Mouse (Mus musculus) embryonic facial prominence, embryonic 14.5 days (tissue): ENCODE measurements around the gene Nsd1. TPM values are rescaled to one million over a fixed set of nuclear protein-coding genes. Genes with fewer than 3 reads are reported as not detected.
A peak's percentile ranks its signal among the peaks of the same experiment; 100 is the strongest.

Experiments used
- ATAC-seq: fragments of 200-750 bp; cut with Nextera tagmentation; 2 replicates; pipeline ENCODE4 v1.8.0; 2017; ENCODE audit warnings: low read depth, moderate number of reproducible peaks, moderate TSS enrichment
- DNase-seq: peaks from one replicate; pipeline ENCODE4 v3.0.0-alpha.2; 2015; ENCODE audit warnings: low spot score
- H3K27ac ChIP-seq: fragments of 300-500 bp; sonication (generic); replicated peaks from 2 replicates; pipeline ENCODE4 v1.5.1; 2014; ENCODE audit warnings: low read depth, mild to moderate bottlenecking, low read length, moderate library complexity
- H3K27me3 ChIP-seq: fragments of 300-500 bp; sonication (generic); replicated peaks from 2 replicates; pipeline ENCODE4 v1.6.1; 2014; ENCODE audit warnings: low read length; ENCODE audit not compliant: control insufficient read depth, insufficient read depth
- H3K36me3 ChIP-seq: fragments of 300-500 bp; sonication (generic); 2 replicates; pipeline ENCODE4 v1.6.1; 2014; ENCODE audit warnings: low read length, mixed read lengths; ENCODE audit not compliant: control insufficient read depth, insufficient read depth
- H3K4me1 ChIP-seq: fragments of 300-500 bp; sonication (generic); 2 replicates; pipeline ENCODE4 v1.6.1; 2014; ENCODE audit warnings: antibody characterized with exemption, low read length; ENCODE audit not compliant: control insufficient read depth, insufficient read depth
- H3K4me2 ChIP-seq: fragments of 300-500 bp; sonication (generic); 2 replicates; pipeline ENCODE4 v1.6.1; 2014; ENCODE audit warnings: low read depth, mild to moderate bottlenecking, low read length, moderate library complexity, mixed read lengths
- H3K4me3 ChIP-seq: fragments of 300-500 bp; sonication (generic); 2 replicates; pipeline ENCODE4 v1.5.1; 2014; ENCODE audit warnings: low read depth, mild to moderate bottlenecking, low read length
- H3K9ac ChIP-seq: fragments of 300-500 bp; sonication (generic); 2 replicates; pipeline ENCODE4 v1.6.1; 2014; ENCODE audit warnings: low read depth, mild to moderate bottlenecking, low read length, moderate library complexity, mixed read lengths
- H3K9me3 ChIP-seq: fragments of 300-500 bp; sonication (generic); 2 replicates; pipeline ENCODE4 v1.6.1; 2016; ENCODE audit warnings: low read length; ENCODE audit not compliant: control insufficient read depth
- WGBS: fragments of 180-500 bp; shearing (Covaris S2); extraction: QIAGEN DNeasy Blood & Tissue Kit; methylation state at CpG from one replicate; pipeline ENCODE4 v1.1.7; 2014; 5-methylcytosine and 5-hydroxymethylcytosine counted together
- polyA plus RNA-seq: library from polyadenylated mRNA; unstranded; fragments of >200 nt; fragmentation: Nextera tagmentation; extraction: Ambion mirVana; gene quantifications from 2 replicates; pipeline ENCODE4 v1.2.1, GENCODE M21; 2014

Nsd1 gene
- polyA plus RNA-seq, 1 experiment from 2014 or later, result 55.0 TPM

DNA sequence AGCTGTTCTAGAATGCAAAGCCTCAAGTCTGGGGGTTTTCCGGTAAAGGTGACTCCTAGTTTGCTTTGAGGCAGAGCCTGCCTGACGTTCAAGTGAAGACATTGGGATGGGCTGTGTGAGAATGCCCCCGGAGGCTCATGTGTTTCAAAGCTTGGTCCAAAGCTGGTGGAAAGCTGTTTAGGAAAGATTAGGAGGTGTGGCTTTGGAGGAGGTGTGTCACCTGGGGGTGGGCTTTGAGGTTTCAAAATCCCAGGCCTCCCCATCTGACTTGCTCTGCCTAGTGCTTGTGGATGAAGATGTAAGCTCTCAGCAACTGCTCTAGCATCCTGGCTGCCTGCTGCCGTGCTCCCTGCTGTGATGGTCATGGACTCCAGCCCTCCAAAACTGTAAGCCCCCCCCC lies 126.1 kb downstream of the Nsd1 start:
- 94% methylated on average over 4 of the region's 4 CpGs for WGBS
- Histone ChIP-seq H3K4me1 (0 out of 2 replicates have a peak, but pooled peaks cover 4% of the 10 kb centered on the region), H3K9ac (no peak overlapping the region), H3K27me3 (no peaks in the 10 kb centered on the region), H3K4me3 (no peak overlapping the region), H3K4me2 (no peak overlapping the region), H3K27ac (no peak overlapping the region), H3K9me3 (no peaks in the 10 kb centered on the region), H3K36me3 (no peaks in the 10 kb centered on the region)
- no peak for ATAC-seq
- DNase-seq, result no peak

GRCm38 (mm10) chr13:55337341-55337975 lies 127.9 kb downstream of the Nsd1 start:
- Histone ChIP-seq H3K36me3 (no peaks in the 10 kb centered on the region), H3K27ac (no peak overlapping the region), H3K4me3 (no peak overlapping the region), H3K4me1 (no peaks in the 10 kb centered on the region), H3K4me2 (no peak overlapping the region), H3K9me3 (no peaks in the 10 kb centered on the region), H3K27me3 (no peaks in the 10 kb centered on the region), H3K9ac (no peak overlapping the region)
- 60% methylated on average over 9 of the region's 10 CpGs for WGBS
- DNase-seq, result no peak
- no peak for ATAC-seq

DNA sequence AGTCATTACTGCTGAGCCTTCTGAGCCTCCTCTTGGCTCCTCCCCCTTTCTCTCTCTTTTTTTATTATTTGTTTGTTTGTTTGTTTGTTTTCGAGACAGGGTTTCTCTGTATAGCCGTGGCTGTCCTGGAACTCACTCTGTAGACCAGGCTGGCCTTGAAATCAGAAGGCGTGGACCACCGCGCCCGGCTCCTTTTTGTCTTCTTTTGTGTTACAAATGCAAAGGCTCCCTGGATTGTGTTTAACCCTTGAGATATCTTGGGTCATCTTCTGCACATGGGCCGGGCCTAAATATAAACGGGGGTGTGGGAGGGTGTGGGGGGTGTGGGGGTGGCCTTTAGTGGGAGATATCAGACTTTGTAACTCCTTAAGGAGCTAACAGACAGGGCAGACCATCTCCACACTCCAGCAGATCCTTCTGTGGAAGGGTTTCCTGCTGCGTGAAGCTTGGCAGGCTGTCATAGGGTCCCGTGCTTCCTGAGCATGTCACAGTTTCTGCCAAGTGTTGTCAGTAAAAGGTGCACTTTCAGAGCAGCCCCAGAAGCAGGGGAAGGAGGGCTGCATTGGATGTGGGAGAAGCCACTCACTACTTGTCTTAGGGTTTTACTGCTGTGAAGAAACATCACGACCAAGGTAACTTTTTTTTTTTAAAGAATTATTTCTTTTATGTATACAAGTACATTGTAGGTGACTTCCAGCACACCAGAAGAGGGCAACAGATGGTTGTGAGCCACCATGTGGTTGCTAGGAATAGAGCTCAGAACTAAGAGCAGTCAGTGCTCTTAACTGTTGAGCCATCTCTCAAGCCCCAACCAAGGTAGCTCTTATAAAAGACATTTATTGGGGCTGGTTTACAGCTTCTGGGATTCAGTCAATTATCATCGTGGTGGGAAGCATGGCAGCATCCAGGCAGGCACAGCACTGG lies 128.8 kb downstream of the Nsd1 start:
- ATAC-seq (no peak), DNase-seq (no peak)
- Histone ChIP-seq H3K4me1 (no peaks in the 10 kb centered on the region), H3K4me3 (no peak overlapping the region), H3K27me3 (no peaks in the 10 kb centered on the region), H3K9me3 (no peaks in the 10 kb centered on the region), H3K9ac (no peak overlapping the region), H3K27ac (no peak overlapping the region), H3K36me3 (no peaks in the 10 kb centered on the region), H3K4me2 (no peak overlapping the region)
- 71% methylated on average over 12 of the region's 12 CpGs for WGBS

DNA sequence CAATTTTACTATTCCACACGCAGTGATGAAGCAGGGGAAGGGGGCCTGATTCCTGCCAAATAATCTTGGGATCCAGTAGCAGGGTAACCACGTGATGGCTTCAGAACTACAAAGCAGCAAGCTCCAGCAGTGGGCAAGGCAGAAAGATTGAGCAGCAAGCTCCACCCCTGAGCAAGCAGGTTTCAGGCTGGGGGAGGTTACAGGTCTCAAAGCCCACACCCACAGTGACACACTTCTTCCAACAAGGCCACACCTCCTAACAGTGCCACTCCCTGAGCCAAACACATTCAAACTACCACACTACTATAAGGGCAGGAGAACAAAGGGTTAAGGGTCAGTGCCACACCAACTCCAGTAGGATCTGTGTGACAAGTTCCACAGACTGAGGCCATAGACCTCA lies 129.7 kb downstream of the Nsd1 start:
- WGBS, result 29% methylated on average over 2 of the region's 2 CpGs
- ATAC-seq (no peak), DNase-seq (no peak)
- Histone ChIP-seq H3K4me1 (no peaks in the 10 kb centered on the region), H3K4me3 (no peak overlapping the region), H3K27ac (no peak overlapping the region), H3K27me3 (no peaks in the 10 kb centered on the region), H3K36me3 (peaks cover 8% of the 10 kb centered on the region; the same call in 1 of the 2 replicates), H3K9ac (no peak overlapping the region), H3K9me3 (no peaks in the 10 kb centered on the region), H3K4me2 (no peak overlapping the region)

GRCm38 (mm10) chr13:55342469-55342868 lies 132.9 kb downstream of the Nsd1 start:
- no peak for ATAC-seq
- 40% methylated on average over 11 of the region's 11 CpGs for whole genome bisulfite sequencing

DNA sequence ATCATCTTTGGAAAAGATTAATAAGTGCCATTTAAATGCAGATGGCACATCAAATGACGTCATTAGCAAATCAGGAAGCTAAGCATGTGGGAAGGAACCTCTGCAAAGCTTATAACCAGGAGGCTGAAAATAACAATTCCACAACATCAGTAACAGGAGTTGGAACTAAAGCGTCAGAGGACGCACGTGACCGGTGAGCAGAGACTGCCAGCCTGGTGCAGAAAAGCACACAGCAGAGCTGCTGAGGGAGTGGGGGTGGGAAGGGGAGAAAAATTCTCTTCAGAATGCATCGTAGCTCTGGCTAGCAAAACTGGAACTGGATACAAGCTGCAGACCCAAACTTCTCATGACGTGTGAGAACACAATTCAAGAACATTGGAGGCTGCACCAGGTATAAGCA lies 134.7 kb downstream of the Nsd1 start:
- Histone ChIP-seq H3K4me1 (no peaks in the 10 kb centered on the region), H3K9me3 (no peaks in the 10 kb centered on the region), H3K27me3 (no peaks in the 10 kb centered on the region), H3K4me3 (no peak overlapping the region), H3K27ac (no peak overlapping the region), H3K4me2 (no peak overlapping the region), H3K36me3 (peaks cover 57% of the 10 kb centered on the region), H3K9ac (no peak overlapping the region)
- DNase-seq, result no peak
- ATAC-seq, result no peak
- WGBS, result 90% methylated on average over 7 of the region's 7 CpGs

More at GRCm38 (mm10) chr13:55342469-55342868, 132.9 kb downstream of the Nsd1 start:
- Histone ChIP-seq H3K36me3 (peaks cover 39% of the 10 kb centered on the region), H3K4me1 (no peaks in the 10 kb centered on the region), H3K27ac (no peak overlapping the region), H3K27me3 (no peaks in the 10 kb centered on the region), H3K9ac (no peak overlapping the region), H3K4me3 (no peak overlapping the region), H3K9me3 (no peaks in the 10 kb centered on the region), H3K4me2 (no peak overlapping the region)
- DNase-seq, result no peak

DNA sequence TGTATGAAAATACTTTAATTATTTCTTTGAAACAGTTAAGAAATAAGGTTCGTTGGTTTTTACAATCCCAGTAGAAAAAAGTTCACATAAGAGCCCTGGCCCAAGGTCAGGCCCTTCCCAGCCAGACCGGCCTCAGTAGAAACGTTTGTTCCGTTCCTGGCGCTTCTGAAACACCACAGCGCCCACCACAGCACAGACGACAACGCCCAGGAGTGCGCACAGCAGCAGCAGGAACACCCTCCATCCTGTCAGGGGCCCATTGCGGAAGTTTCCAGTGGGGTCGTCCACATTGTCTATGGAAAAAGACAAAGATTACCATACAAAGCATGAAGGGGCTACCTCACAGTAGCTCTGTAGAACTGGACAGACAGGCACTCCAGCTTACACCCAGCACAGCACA lies 137.2 kb downstream of the Nsd1 start:
- ATAC-seq, result no peak
- Histone ChIP-seq H3K9ac (no peak overlapping the region), H3K9me3 (no peaks in the 10 kb centered on the region)

DNA sequence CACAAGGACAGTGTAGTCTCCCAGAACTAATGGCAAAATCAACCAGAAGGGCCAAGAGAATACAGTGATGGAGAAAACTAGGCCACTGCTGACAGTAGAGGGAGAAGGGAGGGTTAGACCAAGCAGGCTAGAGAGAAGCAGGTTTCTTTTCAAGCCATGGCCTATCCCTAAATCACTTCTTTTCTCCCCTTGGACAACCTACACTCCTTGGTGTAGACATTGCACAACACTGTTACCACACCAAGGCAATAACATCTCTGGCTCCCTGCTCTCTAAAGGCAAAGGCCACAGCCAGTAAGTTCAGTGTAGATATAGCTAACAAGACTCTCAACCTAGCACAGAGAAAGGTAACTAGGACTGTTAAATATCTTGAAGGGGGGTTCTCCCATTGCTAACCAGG lies 151.6 kb downstream of the Nsd1 start:
- peaks cover 14% of the 10 kb centered on the region for H3K4me1 ChIP-seq
- peak overlapping the region; percentile 87 for H3K4me3 ChIP-seq
- H3K36me3 ChIP-seq, result peaks cover 45% of the 10 kb centered on the region
- H3K9me3 ChIP-seq, result no peaks in the 10 kb centered on the region
- H3K9ac ChIP-seq, result peak overlapping the region; percentile 92
- no peak for ATAC-seq
- DNase-seq, result no peak
- no peaks in the 10 kb centered on the region for H3K27me3 ChIP-seq
- H3K27ac ChIP-seq, result no peak overlapping the region
- peak overlapping the region; percentile 89 for H3K4me2 ChIP-seq

More for the DNA sequence above, 137.2 kb downstream of the Nsd1 start:
- Histone ChIP-seq H3K36me3 (peaks cover 80% of the 10 kb centered on the region), H3K4me2 (no peak overlapping the region), H3K4me1 (no peaks in the 10 kb centered on the region), H3K4me3 (no peak overlapping the region), H3K27ac (no peak overlapping the region), H3K27me3 (no peaks in the 10 kb centered on the region)
- 87% methylated on average over 11 of the region's 11 CpGs for WGBS
- no peak for DNase-seq
